Mouse (Mus musculus) monocyte, adult 2 months (primary cell): Measurements from ENCODE around the gene Slc2a9.
A peak's percentile ranks its signal among the peaks of the same experiment; 100 is the strongest.

Experiments used
- DNase-seq, 2 experiments: peaks; one replicate each; pipeline ENCODE4 v3.0.0; 2022; ENCODE audit warnings: low spot score in 2 of 2, low read depth in 1 of 2

Slc2a9 gene

GRCm38 (mm10) chr5:38470881-38471280 is 32.1 kb downstream of the Slc2a9 start:
- DNase-seq: no peak

DNA sequence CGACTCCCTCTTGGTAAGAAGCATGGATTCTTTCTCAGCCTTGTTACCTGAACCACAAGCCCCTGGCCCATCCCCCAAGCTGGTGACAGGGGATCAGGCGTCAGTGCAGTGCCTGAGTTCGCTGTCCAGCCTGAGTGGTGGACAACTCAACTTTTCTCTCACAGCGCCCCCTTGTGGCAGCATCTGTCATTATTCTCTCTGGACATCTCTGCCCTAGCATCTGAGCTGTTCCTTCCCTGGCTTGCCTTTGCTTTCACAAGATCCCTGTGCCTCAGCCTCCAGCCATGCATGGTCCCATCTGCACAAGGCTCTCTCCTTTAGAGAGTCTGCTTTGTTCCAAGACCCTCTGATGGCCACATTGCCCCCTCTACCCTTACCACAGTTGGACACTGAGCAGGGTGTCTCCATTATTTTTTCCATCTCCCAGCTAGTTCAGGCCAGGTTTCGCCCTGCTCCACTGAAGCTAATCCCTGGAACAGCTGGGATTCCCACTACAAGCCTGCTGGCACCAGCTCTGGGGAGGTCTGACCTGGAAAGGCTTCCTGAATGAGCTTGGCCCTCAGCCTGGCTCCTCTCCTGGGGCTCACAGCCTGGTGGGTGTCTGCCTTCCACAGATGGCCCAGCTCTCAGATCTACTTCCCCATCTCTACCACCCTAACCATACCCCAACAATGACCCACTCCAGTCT is 32.9 kb downstream of the Slc2a9 start:
- DNase-seq: peak in 1 of 2 experiments; percentile 44

- DNase-seq: no peak
Measured at GRCm38 (mm10) chr5:38466569-38467110, 36.3 kb downstream of the Slc2a9 start.

- no peak for DNase-seq
Measured at GRCm38 (mm10) chr5:38461261-38461660, 41.7 kb downstream of the Slc2a9 start.

GRCm38 (mm10) chr5:38450936-38451335 is 52.0 kb downstream of the Slc2a9 start:
- DNase-seq: no peak

DNA sequence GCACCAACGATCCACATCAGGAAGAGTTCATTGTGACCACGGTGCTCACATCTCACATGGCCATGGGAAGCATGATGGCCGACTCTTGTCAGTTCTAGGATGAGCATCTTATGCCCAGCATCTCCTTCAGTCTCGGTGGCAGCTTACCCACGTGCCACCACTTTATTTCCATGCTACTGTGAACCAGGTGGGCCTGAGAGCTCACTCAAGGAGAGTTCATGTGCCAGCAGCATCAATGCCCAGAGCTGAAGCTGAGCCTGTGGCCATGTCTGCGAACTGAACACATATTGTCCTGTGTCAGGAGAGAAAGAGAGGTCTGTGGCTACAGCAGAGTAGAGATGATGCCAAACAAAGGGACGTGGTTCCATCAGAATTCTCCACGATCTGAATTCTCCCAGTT is 53.3 kb downstream of the Slc2a9 start:
- no peak for DNase-seq

- DNase-seq: no peak
Measured at GRCm38 (mm10) chr5:38448121-38448520, 54.8 kb downstream of the Slc2a9 start.

GRCm38 (mm10) chr5:38446316-38446975 is 56.5 kb downstream of the Slc2a9 start:
- no peak for DNase-seq

- DNase-seq: no peak
Measured at GRCm38 (mm10) chr5:38441088-38441839, 61.7 kb downstream of the Slc2a9 start.

DNA sequence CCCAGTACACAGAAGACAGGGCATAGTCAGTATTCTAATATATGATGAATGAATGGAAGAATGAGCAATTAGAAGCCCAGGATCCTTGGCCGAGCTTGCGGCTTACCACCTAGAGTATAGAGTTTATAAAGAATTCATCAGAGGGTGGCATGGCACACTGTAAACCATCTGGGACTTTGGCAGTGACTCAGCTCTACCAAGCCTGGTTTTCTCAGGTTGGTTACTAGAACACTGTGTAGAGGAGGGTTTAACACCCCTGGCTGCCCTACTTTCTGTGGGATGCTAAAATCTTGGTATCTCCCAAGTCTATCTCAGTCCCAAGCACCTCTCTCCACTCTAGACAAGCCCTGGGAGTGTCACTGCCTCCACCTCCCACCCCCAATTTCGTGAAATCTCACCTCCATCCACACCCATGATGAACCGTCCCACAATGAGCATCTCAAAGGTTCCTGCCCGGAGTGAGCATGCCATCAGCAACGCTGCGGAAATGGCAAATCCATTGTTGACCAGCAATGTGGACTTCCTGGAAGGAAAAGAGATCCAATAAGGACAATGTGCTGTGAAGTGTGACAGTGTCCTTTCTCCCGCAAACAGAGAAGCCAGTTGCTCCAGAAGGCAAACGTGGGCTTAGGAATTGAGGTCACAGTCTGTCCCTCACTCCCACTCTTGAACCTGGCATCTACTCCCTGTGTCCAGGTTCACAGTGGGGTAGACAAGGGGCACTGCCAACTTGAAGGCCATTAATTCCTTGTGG is 62.5 kb downstream of the Slc2a9 start:
- DNase-seq: no peak

DNA sequence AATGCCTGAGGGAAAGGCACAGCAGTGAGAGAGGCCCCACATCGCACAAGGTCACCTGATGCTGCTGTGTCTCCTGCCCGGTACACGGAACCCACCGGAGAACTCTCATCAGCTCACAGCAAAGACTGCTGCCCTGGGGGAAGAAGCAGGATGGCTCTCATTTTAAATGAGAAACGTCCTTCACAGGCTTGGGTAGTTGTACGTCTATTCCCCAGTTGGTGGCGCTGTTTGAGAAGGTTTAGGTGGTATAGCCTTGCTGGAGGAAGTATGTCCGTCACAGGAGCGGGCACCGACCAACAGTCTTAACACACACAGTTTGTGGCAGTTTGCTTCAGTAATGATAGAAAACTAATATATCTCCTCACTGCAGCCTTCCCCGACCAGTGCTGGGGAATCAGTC is 66.3 kb downstream of the Slc2a9 start:
- DNase-seq: no peak

DNA sequence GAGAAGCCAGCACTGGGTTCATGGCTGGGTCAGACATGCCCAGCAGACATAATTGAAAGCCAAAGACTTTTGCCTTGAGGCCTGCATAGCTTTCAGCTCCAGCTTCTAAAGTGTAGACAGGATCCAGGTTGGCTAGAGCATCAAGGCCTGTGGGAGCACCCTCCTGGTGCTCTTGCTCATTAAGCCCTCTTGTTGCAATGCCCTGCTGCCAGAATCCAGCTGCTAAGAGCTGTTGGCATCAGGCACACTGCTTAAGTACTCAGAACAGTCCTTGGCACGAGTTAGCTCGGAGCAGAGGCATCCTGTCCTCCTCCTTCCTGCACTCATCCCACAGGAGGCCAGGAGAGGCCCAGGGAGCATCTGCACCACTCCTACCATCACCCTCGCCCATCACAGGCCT is 68.1 kb downstream of the Slc2a9 start:
- no peak for DNase-seq

- no peak for DNase-seq
Measured at GRCm38 (mm10) chr5:38431201-38431600, 71.7 kb downstream of the Slc2a9 start.

- no peak for DNase-seq
Measured at GRCm38 (mm10) chr5:38429106-38429505, 73.8 kb downstream of the Slc2a9 start.

DNA sequence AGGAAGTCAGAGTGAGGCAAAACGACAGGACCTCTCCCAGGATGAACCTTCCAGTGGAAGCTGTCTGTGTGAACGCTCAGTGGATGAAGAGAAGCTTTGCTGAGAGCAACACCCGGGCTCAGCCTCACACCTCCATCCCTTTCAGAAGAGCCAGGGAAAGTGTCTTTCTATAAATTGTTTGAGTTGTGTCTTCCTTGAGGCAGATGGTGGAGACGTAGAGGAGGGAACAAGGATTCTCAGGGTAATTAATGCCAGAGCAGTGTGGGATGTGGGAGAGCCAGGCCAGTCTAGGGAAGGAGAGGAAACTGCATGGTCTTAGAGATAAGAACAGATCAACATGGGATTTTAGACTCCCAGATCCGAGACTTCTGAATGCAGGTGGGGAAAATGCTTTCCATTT is 75.2 kb downstream of the Slc2a9 start:
- DNase-seq: no peak

GRCm38 (mm10) chr5:38425569-38425968 is 77.4 kb downstream of the Slc2a9 start:
- no peak for DNase-seq

DNA sequence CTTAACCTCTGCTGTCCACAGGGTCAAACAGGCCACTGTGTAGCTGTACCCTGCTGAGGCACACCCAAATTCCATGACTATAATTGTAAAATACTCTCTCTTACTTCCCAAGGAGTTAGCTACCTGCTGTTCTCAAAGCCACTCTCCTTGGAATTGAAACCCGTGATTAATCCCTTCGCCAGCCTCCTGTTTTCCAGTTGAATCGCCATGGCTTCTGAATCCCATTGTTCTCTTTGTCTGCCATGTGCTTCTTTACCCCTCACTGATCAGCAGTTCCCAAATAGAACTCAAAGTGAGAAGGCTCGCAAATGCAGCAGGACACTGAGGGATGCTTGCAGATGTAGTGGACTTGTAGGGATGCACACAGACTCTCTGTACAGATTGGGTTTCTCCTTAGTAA is 80.5 kb downstream of the Slc2a9 start:
- no peak for DNase-seq

GRCm38 (mm10) chr5:38418799-38419198 is 84.1 kb downstream of the Slc2a9 start:
- DNase-seq: no peak

DNA sequence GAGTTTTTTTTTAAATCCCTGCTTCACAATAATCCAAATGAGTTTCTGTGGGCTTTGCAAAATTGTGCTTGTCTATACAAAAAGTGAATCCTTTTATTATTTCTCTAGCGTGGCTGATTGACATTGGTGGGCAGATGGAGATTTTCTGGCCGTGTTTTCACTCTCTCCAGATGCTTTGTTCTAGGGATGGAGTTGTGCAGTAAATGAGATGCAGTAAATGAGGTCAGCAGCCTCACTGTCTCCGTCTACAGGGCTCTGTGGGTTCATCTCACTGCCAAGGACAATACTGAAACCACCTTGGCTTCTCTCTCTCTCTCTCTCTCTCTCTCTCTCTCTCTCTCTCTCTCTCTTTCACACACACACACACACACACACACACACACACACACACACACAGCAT is 99.3 kb downstream of the Slc2a9 start:
- DNase-seq: no peak

GRCm38 (mm10) chr5:38402288-38402687 is 100.7 kb downstream of the Slc2a9 start:
- peak; percentile 19 to 37 for DNase-seq

DNA sequence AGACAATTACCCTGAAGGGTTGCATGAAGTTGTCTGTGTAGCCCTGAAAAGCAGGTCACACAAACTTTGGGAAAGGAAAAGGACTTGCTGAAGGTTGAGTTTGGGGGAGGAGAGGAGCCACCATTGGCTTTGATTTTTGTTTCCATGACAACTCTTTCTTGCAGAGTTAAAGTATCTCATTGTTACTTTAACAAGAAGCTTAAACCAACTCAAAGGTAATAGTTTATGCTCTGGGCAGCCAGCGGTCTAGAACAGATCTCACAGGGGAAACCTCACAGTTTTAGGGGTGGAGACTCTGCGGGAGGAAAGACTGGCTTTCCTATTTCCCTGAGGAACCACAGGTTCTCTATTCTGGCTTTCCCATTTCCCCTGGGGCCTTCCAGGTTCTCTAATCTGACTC is 114.1 kb downstream of the Slc2a9 start:
- no peak for DNase-seq
